Mouse (Mus musculus) urinary bladder, postnatal 25 days (tissue): ENCODE results near the gene Actr2.
"Not testable (repeated sequence)": the region's sequence is repeated elsewhere in the genome, so short reads cannot be mapped to it uniquely, and the experiment has no call there.

Experiments used
- DNase-seq: peaks from one replicate; pipeline ENCODE4 v3.0.0; 2022; ENCODE audit warnings: low spot score

Actr2 gene

DNA sequence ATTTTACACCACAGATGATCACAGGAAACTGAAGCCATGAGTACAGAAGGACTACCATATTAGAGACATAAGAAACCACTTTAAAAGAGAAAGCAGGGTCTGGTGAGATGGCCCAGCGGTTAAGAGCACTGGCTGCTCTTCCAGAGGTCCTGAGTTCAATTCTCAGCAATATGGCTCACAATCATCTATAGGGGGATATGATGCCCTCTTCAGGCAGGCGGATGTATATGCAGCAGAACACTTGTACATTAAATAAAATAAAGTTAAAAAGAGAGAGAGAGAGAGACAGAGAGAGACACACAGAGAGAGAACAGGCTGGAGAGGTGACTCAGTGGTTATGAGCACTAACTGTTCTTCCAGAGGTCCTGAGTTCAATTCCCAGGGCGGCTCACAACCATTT lies 67.1 kb downstream of the Actr2 start:
- DNase-seq = no peak

GRCm38 (mm10) chr11:20043256-20043655 lies 69.5 kb downstream of the Actr2 start:
- no peak for DNase-seq

- DNase-seq = no peak
These were observed 70.6 kb downstream of the Actr2 start for GRCm38 (mm10) chr11:20042106-20042505.

- no peak for DNase-seq
These were observed 71.4 kb downstream of the Actr2 start for GRCm38 (mm10) chr11:20041164-20041920.

DNA sequence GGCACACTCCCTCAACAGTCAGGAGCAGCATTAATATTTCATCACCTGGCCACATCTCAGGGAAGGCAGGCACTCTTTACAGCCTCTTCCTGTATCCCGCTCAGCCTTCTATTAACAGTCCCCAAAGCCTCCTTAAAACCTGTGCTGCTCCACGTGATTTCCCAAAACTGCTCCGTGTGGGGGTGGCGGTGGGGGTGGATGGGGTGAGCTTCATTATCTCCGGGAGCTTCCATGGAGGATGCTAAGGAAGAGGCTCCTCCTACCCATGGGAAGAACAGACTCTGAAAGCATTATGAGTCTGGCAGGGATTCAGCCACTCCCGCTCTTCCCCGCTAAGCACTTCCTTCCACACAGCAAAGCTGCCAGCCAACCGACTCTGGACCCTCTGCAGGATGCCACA lies 74.0 kb downstream of the Actr2 start:
- no peak for DNase-seq

DNA sequence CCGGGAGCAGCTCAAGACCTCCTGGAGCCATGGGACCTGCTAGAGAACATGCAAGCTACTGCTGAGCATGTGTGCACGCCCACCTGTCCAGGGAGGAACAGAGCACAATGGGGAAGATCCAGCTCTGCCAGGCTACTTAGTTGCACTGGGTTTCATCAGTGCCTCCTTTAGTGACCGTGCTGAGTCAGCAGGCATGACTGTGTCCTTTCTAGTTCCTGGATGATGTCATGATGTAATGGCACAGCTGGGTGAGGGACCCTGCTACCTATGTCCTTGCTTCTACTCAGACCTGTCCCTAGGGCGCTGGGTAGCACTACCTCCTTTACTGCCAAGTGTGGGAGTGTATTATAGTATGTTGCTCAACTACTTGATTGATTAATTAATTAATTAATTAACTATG lies 75.0 kb downstream of the Actr2 start:
- no peak for DNase-seq

GRCm38 (mm10) chr11:20035972-20036371 lies 76.7 kb downstream of the Actr2 start:
- DNase-seq = no peak

DNA sequence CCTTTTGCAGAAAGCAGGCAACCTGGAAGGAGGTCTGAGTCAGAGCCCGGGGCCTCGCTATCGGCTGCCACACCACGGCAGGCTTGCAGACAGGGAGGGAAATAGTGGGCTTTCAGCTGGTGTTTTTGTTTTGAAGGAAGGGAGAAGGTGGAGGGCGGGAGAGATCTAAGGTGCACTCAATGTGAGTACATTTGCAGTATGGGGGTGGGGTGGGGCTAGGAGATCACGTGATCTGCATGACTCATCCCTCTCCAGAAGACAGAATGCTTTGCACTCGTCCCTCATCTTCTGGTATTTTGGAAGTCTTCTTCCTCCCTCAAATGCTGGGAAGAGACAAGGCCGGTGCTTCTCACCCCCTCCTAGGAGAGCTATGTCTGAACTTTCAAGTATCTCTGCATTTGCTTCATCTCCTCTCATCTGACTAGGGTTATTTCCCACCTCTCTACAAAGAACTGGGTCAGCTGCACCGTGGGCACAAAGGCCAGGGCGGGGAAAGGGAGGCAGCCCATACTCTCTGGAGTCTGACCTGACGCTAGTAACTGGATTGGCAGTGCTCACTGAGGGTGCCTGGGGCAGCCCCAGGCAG lies 77.3 kb downstream of the Actr2 start:
- peak; percentile 22 for DNase-seq

- no peak for DNase-seq
These were observed 78.3 kb downstream of the Actr2 start for GRCm38 (mm10) chr11:20034337-20034947.

DNA sequence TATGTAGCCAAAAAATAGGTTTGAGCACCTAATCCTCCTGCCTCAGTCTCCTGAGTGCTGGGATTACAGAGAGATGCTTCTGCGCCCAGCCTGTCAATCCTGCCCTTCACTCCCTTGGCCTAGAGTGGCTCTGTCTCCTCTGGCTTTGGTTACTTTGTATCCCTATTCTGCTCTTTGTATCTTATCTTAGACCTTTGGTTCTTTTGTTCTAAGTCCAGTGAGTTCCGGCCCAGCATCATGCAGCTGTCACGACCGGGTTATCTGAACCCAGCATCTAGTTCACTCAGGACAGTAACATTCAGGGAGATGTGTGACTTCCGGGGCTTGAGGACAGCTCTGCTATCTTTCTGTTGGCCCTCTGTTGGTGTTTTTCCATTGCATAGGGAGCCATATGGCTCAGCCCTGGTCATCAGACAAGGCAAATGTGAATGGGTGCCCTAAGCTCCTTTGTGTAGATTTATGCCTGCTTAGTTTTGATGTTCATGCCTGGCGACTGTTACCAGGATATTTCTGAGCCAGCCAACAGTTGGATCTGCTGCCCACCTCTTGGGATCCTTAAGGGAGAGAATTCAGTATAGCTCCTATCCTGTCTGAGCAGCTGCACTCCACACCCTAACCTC lies 79.1 kb downstream of the Actr2 start:
- no peak for DNase-seq

DNA sequence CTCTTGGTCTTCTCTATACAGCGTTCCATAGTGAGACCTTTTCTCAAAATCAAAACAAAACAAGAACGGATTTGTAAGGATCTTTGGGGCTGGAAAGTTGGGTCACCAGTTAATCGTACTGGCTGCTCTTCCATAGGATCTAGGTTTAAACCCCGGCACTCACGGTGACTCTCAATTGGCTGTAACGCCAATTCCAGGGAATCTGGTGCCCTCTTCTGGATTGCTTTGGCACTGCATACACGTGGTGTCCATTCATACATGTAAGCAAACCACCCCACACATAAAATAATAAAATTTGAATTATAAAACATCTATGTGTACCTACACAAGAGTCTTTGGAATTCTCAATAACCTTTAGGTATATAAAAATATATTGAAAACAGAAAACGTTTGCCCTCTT lies 81.2 kb downstream of the Actr2 start:
- no peak for DNase-seq

- not testable (repeated sequence) for DNase-seq
These were observed 81.7 kb downstream of the Actr2 start for GRCm38 (mm10) chr11:20030973-20031372.

DNA sequence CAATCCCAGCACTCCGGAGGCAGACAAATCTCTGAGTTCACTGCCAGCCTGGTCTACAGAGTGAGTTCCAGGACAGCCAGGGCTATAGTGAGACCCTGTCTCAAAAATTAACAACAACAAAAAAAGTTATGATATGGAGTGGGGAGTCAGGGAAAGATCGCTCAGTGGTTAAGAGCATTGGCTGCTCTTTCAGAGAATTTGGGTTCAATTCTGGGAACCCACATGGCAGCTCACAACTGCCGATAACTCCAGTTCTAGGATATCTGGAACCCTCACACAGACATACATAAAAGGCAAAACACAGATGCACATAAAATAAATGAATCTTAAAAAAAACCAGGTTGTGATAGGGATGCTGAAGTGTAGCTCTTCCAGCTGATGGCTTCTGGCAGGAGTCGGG lies 83.7 kb downstream of the Actr2 start:
- DNase-seq = no peak

- DNase-seq = no peak
These were observed 84.3 kb downstream of the Actr2 start for GRCm38 (mm10) chr11:20028396-20028795.

- DNase-seq = no peak
These were observed 85.0 kb downstream of the Actr2 start for GRCm38 (mm10) chr11:20027719-20028118.

GRCm38 (mm10) chr11:20025899-20026298 lies 86.8 kb downstream of the Actr2 start:
- DNase-seq = no peak

DNA sequence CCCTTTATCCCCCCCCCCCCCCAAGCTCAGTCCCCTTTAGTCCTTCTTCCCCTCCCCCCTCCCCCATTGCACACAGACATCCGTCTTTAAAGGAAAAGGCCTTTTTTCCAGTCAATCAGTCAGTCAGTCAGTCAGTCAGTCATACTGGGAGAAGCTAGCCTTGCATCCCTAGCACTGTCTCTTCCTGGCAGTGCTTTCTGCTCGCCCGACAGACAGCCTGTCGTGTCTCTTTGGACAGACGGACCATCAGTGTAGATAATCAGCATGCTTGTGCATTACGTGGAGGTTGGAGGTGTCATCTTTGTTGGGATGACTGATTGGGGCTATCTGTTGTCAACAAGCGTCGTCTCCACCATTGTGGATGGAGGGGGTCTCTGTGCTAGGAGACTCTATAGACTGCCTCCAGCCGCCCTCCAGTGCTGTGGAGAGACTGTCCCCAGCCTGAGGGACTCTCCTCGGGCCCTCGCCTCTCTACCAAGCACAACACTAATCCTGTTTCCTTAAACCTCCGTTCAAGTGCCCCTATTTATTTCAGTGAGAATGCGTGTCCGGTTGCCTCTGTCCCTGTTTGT lies 89.7 kb downstream of the Actr2 start:
- DNase-seq = no peak

GRCm38 (mm10) chr11:20022462-20022861 lies 90.3 kb downstream of the Actr2 start:
- no peak for DNase-seq

DNA sequence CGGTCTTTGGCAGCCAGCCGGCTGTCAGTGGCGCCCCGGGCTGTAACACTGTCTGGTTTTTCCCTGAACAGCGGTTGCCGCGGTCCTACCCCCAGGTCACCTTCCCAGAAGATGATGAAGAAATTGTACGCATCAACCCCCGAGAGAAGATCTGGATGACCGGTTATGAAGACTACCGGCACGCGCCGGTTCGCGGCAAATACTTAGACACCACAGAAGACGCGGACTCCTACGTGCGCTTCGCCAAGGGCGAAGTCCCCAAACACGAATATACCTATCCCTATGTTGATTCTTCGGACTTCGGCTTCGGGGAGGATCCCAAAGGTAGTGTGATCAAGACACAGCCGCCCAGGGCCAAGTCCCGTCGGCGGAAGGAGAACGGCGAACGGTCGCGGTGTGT lies 92.0 kb downstream of the Actr2 start:
- no peak for DNase-seq

DNA sequence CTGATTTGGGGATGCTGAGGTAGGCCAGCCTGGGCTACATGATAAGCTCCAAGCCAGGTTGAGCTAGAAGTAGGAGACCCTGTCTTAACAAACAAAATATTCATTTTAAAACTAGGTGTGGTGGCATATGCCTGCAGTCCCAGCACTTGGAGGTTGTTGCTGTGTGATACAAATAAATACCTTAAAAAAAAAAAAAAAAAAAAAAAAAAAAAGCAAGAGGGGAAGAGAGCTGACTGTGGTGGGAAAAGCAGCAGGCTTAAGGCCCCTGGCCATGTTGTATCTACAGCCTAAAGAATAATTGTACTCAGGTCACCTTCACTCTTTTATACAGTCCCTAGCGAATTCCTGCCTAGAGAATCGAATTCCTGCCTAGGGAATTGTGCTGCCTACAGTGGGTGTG lies 93.8 kb downstream of the Actr2 start:
- no peak for DNase-seq

DNA sequence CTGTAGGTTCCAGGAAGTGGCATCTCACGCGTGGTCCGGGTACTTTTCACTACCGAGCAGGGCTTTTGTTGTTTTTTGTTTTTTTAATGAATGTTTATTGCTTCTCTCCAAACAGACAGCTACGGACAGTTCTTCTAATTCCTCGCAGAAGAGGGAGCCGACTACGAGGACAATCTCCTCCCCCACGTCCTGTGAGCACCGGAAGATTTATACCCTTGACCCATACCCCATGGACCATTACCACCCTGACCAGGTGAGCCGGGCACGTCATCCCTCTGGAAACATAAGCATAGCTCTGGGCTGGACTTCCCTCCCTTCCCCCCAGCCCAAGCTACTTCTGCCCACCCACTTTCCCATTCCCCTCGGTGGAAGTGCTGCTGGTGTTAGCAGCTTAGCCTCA lies 94.8 kb downstream of the Actr2 start:
- DNase-seq = no peak

- no peak for DNase-seq
These were observed 99.3 kb downstream of the Actr2 start for GRCm38 (mm10) chr11:20013366-20013765.
